Mouse (Mus musculus): ENCODE measurements around the gene 2010111I01Rik. TPM values are rescaled to one million over a fixed set of nuclear protein-coding genes. Genes with fewer than 3 reads are reported as not detected.
A peak's percentile ranks its signal among the peaks of the same experiment; 100 is the strongest.

2010111I01Rik gene
- total RNA-seq, 2 experiments from 2014 or later: 154 to 174 TPM

- DNase-seq: peak; percentile 55
Measured at GRCm38 (mm10) chr13:63154851-63155571, 190.3 kb downstream of the 2010111I01Rik start.

- DNase-seq: no peak
Measured at GRCm38 (mm10) chr13:63156264-63156663, 191.6 kb downstream of the 2010111I01Rik start.

GRCm38 (mm10) chr13:63170282-63171073, 205.8 kb downstream of the 2010111I01Rik start:
- no peak for DNase-seq

GRCm38 (mm10) chr13:63171347-63172096, 206.8 kb downstream of the 2010111I01Rik start:
- DNase-seq: no peak

- DNase-seq: no peak
Measured at GRCm38 (mm10) chr13:63172097-63172445, 207.4 kb downstream of the 2010111I01Rik start.

- no peak for DNase-seq
Measured at GRCm38 (mm10) chr13:63174252-63175020, 209.7 kb downstream of the 2010111I01Rik start.

GRCm38 (mm10) chr13:63176131-63176530, 211.4 kb downstream of the 2010111I01Rik start:
- DNase-seq: no peak

- DNase-seq: no peak
Measured at GRCm38 (mm10) chr13:63177232-63177631, 212.5 kb downstream of the 2010111I01Rik start.

GRCm38 (mm10) chr13:63180641-63181235, 216.0 kb downstream of the 2010111I01Rik start:
- no peak for DNase-seq

- DNase-seq: no peak
Measured at GRCm38 (mm10) chr13:63184946-63185345, 220.3 kb downstream of the 2010111I01Rik start.

GRCm38 (mm10) chr13:63186217-63186616, 221.5 kb downstream of the 2010111I01Rik start:
- no peak for DNase-seq

GRCm38 (mm10) chr13:63186642-63187041, 221.9 kb downstream of the 2010111I01Rik start:
- DNase-seq: no peak

- peak; percentile 20 for DNase-seq
Measured at GRCm38 (mm10) chr13:63187145-63188143, 222.8 kb downstream of the 2010111I01Rik start.

GRCm38 (mm10) chr13:63188306-63188705, 223.6 kb downstream of the 2010111I01Rik start:
- DNase-seq: peak; percentile 31

GRCm38 (mm10) chr13:63188811-63189210, 224.1 kb downstream of the 2010111I01Rik start:
- no peak for DNase-seq

GRCm38 (mm10) chr13:63193423-63193822, 228.7 kb downstream of the 2010111I01Rik start:
- DNase-seq: no peak

GRCm38 (mm10) chr13:63198038-63198437, 233.3 kb downstream of the 2010111I01Rik start:
- DNase-seq: no peak

GRCm38 (mm10) chr13:63199588-63199987, 234.9 kb downstream of the 2010111I01Rik start:
- DNase-seq: no peak

GRCm38 (mm10) chr13:63203502-63204278, 239.0 kb downstream of the 2010111I01Rik start:
- peak; percentile 18 for DNase-seq

GRCm38 (mm10) chr13:63205750-63206149, 241.1 kb downstream of the 2010111I01Rik start:
- DNase-seq: no peak

Measured in heart, postnatal 4 days (tissue).